Mouse (Mus musculus) myocyte (in vitro differentiated cells): ENCODE results near the gene Sh2d6. TPM values are rescaled to one million over a fixed set of nuclear protein-coding genes. Genes with fewer than 3 reads are reported as not detected.
A peak's percentile ranks its signal among the peaks of the same experiment; 100 is the strongest.

Experiments used
- H3K27me3 ChIP-seq: one replicate; pipeline ENCODE4 v1.6.1; 2011; ENCODE audit not compliant: control insufficient read depth, insufficient read depth, insufficient read length
- H3K36me3 ChIP-seq: one replicate; pipeline ENCODE4 v1.6.1; 2011; ENCODE audit not compliant: control insufficient read depth, insufficient read depth
- H3K4me2 ChIP-seq: one replicate; pipeline ENCODE4 v1.6.1; 2011; ENCODE audit warnings: low read depth, control low read depth
- H3K4me3 ChIP-seq: one replicate; pipeline ENCODE4 v1.5.1; 2011; ENCODE audit warnings: mild to moderate bottlenecking, control low read depth, moderate library complexity
- H3K79me2 ChIP-seq: one replicate; pipeline ENCODE4 v1.6.1; 2011; ENCODE audit not compliant: control insufficient read depth, insufficient read depth
- H3ac ChIP-seq: one replicate; pipeline ENCODE4 v1.6.1; 2011; ENCODE audit not compliant: control insufficient read depth, insufficient read length
- CEBPB ChIP-seq: IDR thresholded peaks from 2 replicates; pipeline ENCODE4 v1.6.1; 2011; ENCODE audit warnings: mild to moderate bottlenecking, moderate library complexity; ENCODE audit not compliant: poor library complexity, insufficient read depth, severe bottlenecking
- E2F4 ChIP-seq: IDR thresholded peaks from one replicate; pipeline ENCODE4 v1.6.1; 2011; ENCODE audit warnings: mild to moderate bottlenecking, control low read depth, moderate library complexity; ENCODE audit not compliant: insufficient read depth
- MAX ChIP-seq: IDR thresholded peaks from one replicate; pipeline ENCODE4 v1.6.1; 2011; ENCODE audit warnings: low read depth, mild to moderate bottlenecking, control low read depth
- MYOD1 ChIP-seq, 3 experiments: IDR thresholded peaks; one replicate each; pipeline ENCODE4 v1.6.1; 2011; ENCODE audit warnings: control low read depth in 2 of 3, low read depth in 2 of 3, mild to moderate bottlenecking in 2 of 3, moderate library complexity in 1 of 3; ENCODE audit not compliant: insufficient read length in 2 of 3, control insufficient read depth in 1 of 3
- MYOG ChIP-seq, 3 experiments: IDR thresholded peaks; one replicate each; pipeline ENCODE4 v1.6.1; 2011; ENCODE audit warnings: control low read depth in 2 of 3, low read depth in 2 of 3, mild to moderate bottlenecking in 2 of 3; ENCODE audit not compliant: insufficient read length in 2 of 3, control insufficient read depth in 1 of 3, insufficient read depth in 1 of 3
- POLR2A ChIP-seq: IDR thresholded peaks from one replicate; pipeline ENCODE4 v1.6.1; 2011; ENCODE audit warnings: low read depth, mild to moderate bottlenecking, control low read depth, moderate library complexity; ENCODE audit not compliant: insufficient read length
- POLR2AphosphoS2 ChIP-seq: IDR thresholded peaks from one replicate; pipeline ENCODE4 v1.6.1; 2011; ENCODE audit warnings: low read depth, control low read depth; ENCODE audit not compliant: insufficient read length
- REST ChIP-seq: IDR thresholded peaks from one replicate; pipeline ENCODE4 v1.6.1; 2011; ENCODE audit warnings: mild to moderate bottlenecking, control low read depth, moderate library complexity; ENCODE audit not compliant: insufficient read depth, insufficient read length
- SRF ChIP-seq: IDR thresholded peaks from one replicate; pipeline ENCODE4 v1.6.1; 2011; ENCODE audit warnings: low read depth; ENCODE audit not compliant: control insufficient read depth, insufficient read length
- TCF12 ChIP-seq: IDR thresholded peaks from one replicate; pipeline ENCODE4 v1.6.1; 2011; ENCODE audit warnings: mild to moderate bottlenecking, control low read depth; ENCODE audit not compliant: poor library complexity, insufficient read depth, severe bottlenecking
- TCF3 ChIP-seq: IDR thresholded peaks from one replicate; pipeline ENCODE4 v1.6.1; 2011; ENCODE audit warnings: low read depth, control low read depth; ENCODE audit not compliant: insufficient read length
- USF1 ChIP-seq: IDR thresholded peaks from one replicate; pipeline ENCODE4 v1.6.1; 2011; ENCODE audit warnings: low read depth, mild to moderate bottlenecking, control low read depth, moderate library complexity
- polyA plus RNA-seq: library from polyadenylated mRNA; unstranded; fragments of >200 nt; fragmentation: generic; extraction: Trizol; gene quantifications from one replicate; pipeline ENCODE4 v1.2.1, GENCODE M21; 2012; ENCODE audit warnings: missing spikeins

Sh2d6 gene
- polyA plus RNA-seq: 1.1 TPM

DNA sequence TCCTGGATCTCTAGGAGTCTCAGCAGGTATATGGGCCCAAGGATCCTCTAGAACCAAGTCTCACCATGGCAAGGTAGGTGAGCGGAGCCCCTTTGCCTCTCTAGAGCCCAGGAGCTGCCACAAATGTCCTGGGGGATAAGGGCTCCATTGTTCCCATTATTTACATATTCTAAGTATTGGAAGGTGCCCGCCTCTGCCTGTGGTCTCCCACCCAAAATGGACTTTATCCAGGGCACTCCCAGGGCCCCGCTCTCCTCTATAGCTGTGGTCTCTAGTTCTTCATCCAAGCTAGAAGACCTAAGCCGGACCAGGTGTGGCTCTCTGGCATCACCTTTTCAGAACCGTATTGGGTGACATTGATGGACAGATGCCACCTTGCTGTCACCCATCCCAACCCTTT, at the start of gene Sh2d6:
Gene Sh2d6, minus strand, starts transcription at position 101 of the 400 bp plus-strand sequence.
- H3K36me3 ChIP-seq: no peaks in the 10 kb centered on the region
- H3K79me2 ChIP-seq: no peaks in the 10 kb centered on the region
- H3K4me2 ChIP-seq: peak within 1 kb of the TSS; percentile 72
- H3ac ChIP-seq: no peak within 1 kb of the TSS
- H3K4me3 ChIP-seq: no peak within 1 kb of the TSS
- TF ChIP-seq POLR2AphosphoS2 (no peak), E2F4 (no peak), REST (no peak), MAX (no peak), MYOD1 (IDR thresholded peaks at IDR 0.05; ENCODE audit: control insufficient read depth in 1 of 3, insufficient read length in 2 of 3, low read depth in 2 of 3) (no peak), SRF (no peak), TCF3 (no peak)
- H3K27me3 ChIP-seq: no peaks in the 10 kb centered on the region

- no peaks in the 10 kb centered on the region for H3K36me3 ChIP-seq
- TF ChIP-seq USF1 (no peak), CEBPB (no peak), TCF3 (no peak), MYOD1 (IDR thresholded peaks at IDR 0.05; ENCODE audit: control insufficient read depth in 1 of 3, insufficient read length in 2 of 3, low read depth in 2 of 3) (no peak), MYOG (IDR thresholded peaks at IDR 0.05; ENCODE audit: control insufficient read depth in 1 of 3, insufficient read depth in 1 of 3, insufficient read length in 2 of 3, low read depth in 2 of 3) (no peak), SRF (no peak)
These were observed 49.3 kb upstream of the Sh2d6 start for GRCm38 (mm10) chr6:72570644-72571397.

DNA sequence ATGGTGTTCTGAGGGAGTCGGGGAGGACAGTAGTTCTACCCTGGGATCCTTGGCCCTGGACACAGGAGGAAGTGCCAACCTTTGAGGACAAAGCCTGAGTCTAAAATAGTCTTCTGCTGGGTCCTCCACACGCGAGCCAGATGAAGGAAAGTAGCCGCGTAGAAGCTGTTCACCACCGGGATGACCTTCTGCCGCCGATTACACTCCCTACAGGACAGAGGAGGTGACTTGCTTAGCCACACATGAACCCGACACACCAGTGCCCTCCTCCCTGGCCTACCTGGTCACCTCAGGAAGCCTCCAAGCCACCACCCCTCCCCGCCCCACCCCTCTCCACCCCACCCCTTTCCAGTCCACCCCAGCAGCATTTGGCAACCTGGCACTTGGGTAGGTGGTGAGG, 47.2 kb upstream of the Sh2d6 start:
- Histone ChIP-seq H3K4me3 (no peak overlapping the region), H3K79me2 (no peaks in the 10 kb centered on the region), H3K4me2 (no peak overlapping the region), H3K27me3 (no peaks in the 10 kb centered on the region), H3ac (no peak overlapping the region), H3K36me3 (no peaks in the 10 kb centered on the region)
- TF ChIP-seq TCF3 (no peak), POLR2AphosphoS2 (no peak), TCF12 (no peak), USF1 (no peak), SRF (no peak), MYOG (IDR thresholded peaks at IDR 0.05; ENCODE audit: control insufficient read depth in 1 of 3, insufficient read depth in 1 of 3, insufficient read length in 2 of 3, low read depth in 2 of 3) (no peak), E2F4 (no peak), CEBPB (no peak), MAX (no peak), POLR2A (no peak), REST (no peak), MYOD1 (IDR thresholded peaks at IDR 0.05; ENCODE audit: control insufficient read depth in 1 of 3, insufficient read length in 2 of 3, low read depth in 2 of 3) (no peak)

More at GRCm38 (mm10) chr6:72570644-72571397, 49.3 kb upstream of the Sh2d6 start:
- no peak overlapping the region for H3K4me3 ChIP-seq
- H3K4me2 ChIP-seq: no peak overlapping the region
- no peak overlapping the region for H3ac ChIP-seq
- H3K79me2 ChIP-seq: no peaks in the 10 kb centered on the region
- no peaks in the 10 kb centered on the region for H3K27me3 ChIP-seq

GRCm38 (mm10) chr6:72567508-72567907, 46.0 kb upstream of the Sh2d6 start:
- H3K4me2 ChIP-seq: no peak overlapping the region
- no peaks in the 10 kb centered on the region for H3K79me2 ChIP-seq
- H3K4me3 ChIP-seq: no peak overlapping the region
- TF ChIP-seq USF1 (no peak), MYOG (IDR thresholded peaks at IDR 0.05; ENCODE audit: control insufficient read depth in 1 of 3, insufficient read depth in 1 of 3, insufficient read length in 2 of 3, low read depth in 2 of 3) (no peak), SRF (no peak), POLR2A (no peak)
- H3ac ChIP-seq: no peak overlapping the region
- H3K36me3 ChIP-seq: no peaks in the 10 kb centered on the region
- no peaks in the 10 kb centered on the region for H3K27me3 ChIP-seq

- TF ChIP-seq MAX: no peak
- peak; percentile 58 for TF ChIP-seq POLR2AphosphoS2
- TF ChIP-seq CEBPB: no peak
- TF ChIP-seq MYOD1 (IDR thresholded peaks at IDR 0.05; ENCODE audit: control insufficient read depth in 1 of 3, insufficient read length in 2 of 3, low read depth in 2 of 3): peak in 2 of 3 experiments; percentile 48 to 59
- TF ChIP-seq TCF3: no peak
- no peak for TF ChIP-seq TCF12
- TF ChIP-seq MYOG (IDR thresholded peaks at IDR 0.05; ENCODE audit: control insufficient read depth in 1 of 3, insufficient read depth in 1 of 3, insufficient read length in 2 of 3, low read depth in 2 of 3): peak in 2 of 3 experiments; percentile 39 to 62
These were observed 44.5 kb upstream of the Sh2d6 start for GRCm38 (mm10) chr6:72566044-72566443.

More at GRCm38 (mm10) chr6:72566044-72566443, 44.5 kb upstream of the Sh2d6 start:
- H3K79me2 ChIP-seq: no peaks in the 10 kb centered on the region
- H3ac ChIP-seq: no peak overlapping the region
- no peak overlapping the region for H3K4me2 ChIP-seq
- H3K36me3 ChIP-seq: no peaks in the 10 kb centered on the region
- no peaks in the 10 kb centered on the region for H3K27me3 ChIP-seq
- H3K4me3 ChIP-seq: no peak overlapping the region
